Comparison of ENCODE assay signal across 10 mouse cellular contexts in the genomic region with DNA sequence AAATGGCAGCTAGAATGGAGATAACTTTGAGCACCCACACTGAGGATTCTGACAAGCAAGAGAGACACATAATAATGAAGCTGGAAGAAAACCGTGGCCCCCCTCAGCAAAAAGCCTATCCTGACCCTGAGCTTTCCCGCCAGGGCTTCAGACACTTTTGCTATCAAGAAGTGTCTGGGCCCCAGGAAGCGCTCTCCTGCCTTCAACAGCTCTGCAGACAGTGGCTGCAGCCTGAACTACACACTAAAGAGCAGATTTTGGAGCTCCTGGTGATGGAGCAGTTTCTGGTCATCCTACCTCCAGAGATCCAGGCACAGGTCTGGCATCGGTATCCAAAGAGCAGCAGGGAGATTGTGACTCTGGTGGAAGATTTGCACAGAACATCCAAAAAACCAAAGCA. TPM values are rescaled to one million over a fixed set of nuclear protein-coding genes. Genes with fewer than 3 reads are reported as not detected.
A peak's percentile ranks its signal among the peaks of the same experiment; 100 is the strongest.
DNase-seq lines count a peak whose midpoint lies in the region; ATAC-seq lines count a peak whose summit lies in the region.
"Had no signal": no experiment of that assay in that cellular context is flagged by ENCODE, and none has a peak within 500 bp of the region (broad histone marks: within the 10 kb centered on the region; RNA-seq: fewer than 3 reads in every experiment).

No protein-coding gene starts in this region.

- peak overlapping the region; percentile 91 for H3K4me3 ChIP-seq in erythroblast, embryonic 14.5 days (replicated peaks)
- peak overlapping the region; percentile 71 for H3K4me3 ChIP-seq in limb, embryonic 13.5 days
- H3K4me3 ChIP-seq in stomach, embryonic 16.5 days (replicated peaks; ENCODE audit: low read length) = peak overlapping the region; percentile 80

- no peak overlapping the region for H3K27ac ChIP-seq in limb, embryonic 13.5 days
- no peak overlapping the region for H3K27ac ChIP-seq in stomach, embryonic 16.5 days (ENCODE audit: low read length)

- ATAC-seq in erythroblast, adult 5-6 weeks (replicated peaks; ENCODE audit: low FRiP score, poor library complexity, severe bottlenecking) = no peak
- no peak for ATAC-seq in limb, embryonic 13.5 days (ENCODE audit: low FRiP score, low read depth)
- no peak for ATAC-seq in stomach, embryonic 16.5 days (ENCODE audit: insufficient read depth, low FRiP score)

- DNase-seq in thymus, postnatal 0 days (ENCODE audit: low spot score) = peak; percentile 11
- DNase-seq in thymus, postnatal 10 days (ENCODE audit: low spot score in 2 of 2) = no peak
- no peak for DNase-seq in spleen, postnatal 14 days (ENCODE audit: low spot score in 2 of 2)
- no peak for DNase-seq in gastrocnemius, postnatal 36 days

- H3K9ac ChIP-seq in limb, embryonic 13.5 days = peak overlapping the region; percentile 77
- H3K9ac ChIP-seq in stomach, embryonic 16.5 days (ENCODE audit: low read length) = peak overlapping the region; percentile 87

- WGBS in limb, embryonic 13.5 days = 73% methylated on average over 4 of the region's 4 CpGs
- 66% methylated on average over 4 of the region's 4 CpGs for WGBS in stomach, embryonic 16.5 days

- H3K4me2 ChIP-seq in limb, embryonic 13.5 days (replicated peaks) = peak overlapping the region; percentile 70
- H3K4me2 ChIP-seq in stomach, embryonic 16.5 days (ENCODE audit: low read depth, low read length) = peak overlapping the region; percentile 58

- no peaks in the 10 kb centered on the region for H3K9me3 ChIP-seq in erythroblast, embryonic 14.5 days (ENCODE audit: control insufficient read depth, low read length)
- no peaks in the 10 kb centered on the region for H3K9me3 ChIP-seq in limb, embryonic 13.5 days
- no peaks in the 10 kb centered on the region for H3K9me3 ChIP-seq in stomach, embryonic 16.5 days (replicated peaks; ENCODE audit: control insufficient read depth, low read length)

- no peaks in the 10 kb centered on the region for H3K36me3 ChIP-seq in erythroblast, embryonic 14.5 days (ENCODE audit: control insufficient read depth)
- no peaks in the 10 kb centered on the region for H3K36me3 ChIP-seq in limb, embryonic 13.5 days
- no peaks in the 10 kb centered on the region for H3K36me3 ChIP-seq in stomach, embryonic 16.5 days (ENCODE audit: control insufficient read depth, insufficient read depth, low read length)

- H3K4me1 ChIP-seq in erythroblast, embryonic 14.5 days (ENCODE audit: control insufficient read depth) = peaks cover 25% of the 10 kb centered on the region
- peaks cover 7% of the 10 kb centered on the region for H3K4me1 ChIP-seq in limb, embryonic 13.5 days
- peaks cover 7% of the 10 kb centered on the region; the same call in 1 of the 2 replicates for H3K4me1 ChIP-seq in stomach, embryonic 16.5 days (ENCODE audit: control insufficient read depth, insufficient read depth, low read length)

- intact Hi-C loops in gastrocnemius, postnatal 36 days (cut with DNase I) = loop anchor here (5.0 to 10.0 kb wide), 4 partner anchors 34 to 437 kb away; a partner anchor contains a TSS

- H3K27me3 ChIP-seq in erythroblast, embryonic 14.5 days (ENCODE audit: control insufficient read depth) = no peaks in the 10 kb centered on the region
- no peaks in the 10 kb centered on the region for H3K27me3 ChIP-seq in limb, embryonic 13.5 days
- no peaks in the 10 kb centered on the region for H3K27me3 ChIP-seq in stomach, embryonic 16.5 days (ENCODE audit: control insufficient read depth, insufficient read depth, low read length)

RNA-seq across cellular contexts. Expression of a gene that starts 0.8 kb away (rescaled TPM):
- 0.02 TPM in 1 of 2 replicates, not detected in the other for polyA plus RNA-seq in erythroblast, embryonic 14.5 days (2012)
- 0.21 TPM in 1 of 2 replicates, not detected in the other for total RNA-seq in erythroblast, adult 5-6 weeks (2015; ENCODE audit: low replicate concordance)
- total RNA-seq in erythroblast, adult 5-6 weeks (2017; ENCODE audit: low replicate concordance) = 0.28 TPM in 1 of 2 replicates, not detected in the other
- polyA plus RNA-seq in thymus, postnatal 0 days (2015; fragmentation: Nextera tagmentation; extraction: Ambion mirVana) = 0.45 and 0.47 TPM in 2 replicates
- polyA plus RNA-seq in limb, embryonic 13.5 days (2015; fragmentation: Nextera tagmentation; extraction: Ambion mirVana) = 1.6 and 1.8 TPM in 2 replicates
- polyA plus RNA-seq in stomach, embryonic 16.5 days (2015; fragmentation: Nextera tagmentation; extraction: Ambion mirVana) = 1.3 and 1.6 TPM in 2 replicates
- 1 to 10 TPM; 1.2 to 1.6 TPM for total RNA-seq in gastrocnemius, postnatal 36 days (2021)

RNA-seq across cellular contexts. Expression of a gene that starts 17.2 kb away (rescaled TPM):
- not detected in 2 replicates for polyA plus RNA-seq in erythroblast, embryonic 14.5 days (2012)
- not detected in 2 replicates for total RNA-seq in erythroblast, adult 5-6 weeks (2015; ENCODE audit: low replicate concordance)
- total RNA-seq in erythroblast, adult 5-6 weeks (2017; ENCODE audit: low replicate concordance) = 0.43 TPM in 1 of 2 replicates, not detected in the other
- polyA plus RNA-seq in thymus, postnatal 0 days (2015; fragmentation: Nextera tagmentation; extraction: Ambion mirVana) = not detected in 2 replicates
- polyA plus RNA-seq in limb, embryonic 13.5 days (2015; fragmentation: Nextera tagmentation; extraction: Ambion mirVana) = not detected in 2 replicates
- polyA plus RNA-seq in stomach, embryonic 16.5 days (2015; fragmentation: Nextera tagmentation; extraction: Ambion mirVana) = not detected in 2 replicates
- total RNA-seq in gastrocnemius, postnatal 36 days (2021) = not detected
- total RNA-seq: ES-E14; granulocyte monocyte progenitor cell, adult 5-6 weeks had no signal

RNA-seq across cellular contexts. Expression of a gene that starts 24.3 kb away (rescaled TPM):
- polyA plus RNA-seq in erythroblast, embryonic 14.5 days (2012) = 1.6 and 2.1 TPM in 2 replicates
- total RNA-seq in erythroblast, adult 5-6 weeks (2015; ENCODE audit: low replicate concordance) = 28.0 and 33.8 TPM in 2 replicates
- 22.7 and 25.8 TPM in 2 replicates for total RNA-seq in erythroblast, adult 5-6 weeks (2017; ENCODE audit: low replicate concordance)
- polyA plus RNA-seq in thymus, postnatal 0 days (2015; fragmentation: Nextera tagmentation; extraction: Ambion mirVana) = 45.9 and 48.6 TPM in 2 replicates
- polyA plus RNA-seq in limb, embryonic 13.5 days (2015; fragmentation: Nextera tagmentation; extraction: Ambion mirVana) = 55.8 and 59.1 TPM in 2 replicates
- polyA plus RNA-seq in stomach, embryonic 16.5 days (2015; fragmentation: Nextera tagmentation; extraction: Ambion mirVana) = 41.8 and 42.3 TPM in 2 replicates
- total RNA-seq in gastrocnemius, postnatal 36 days (2021) = 10 to 100 TPM; 30.5 to 33.2 TPM

RNA-seq across cellular contexts. Expression of a gene that starts 36.5 kb away (rescaled TPM):
- 0.09 TPM in 1 of 2 replicates, not detected in the other for polyA plus RNA-seq in erythroblast, embryonic 14.5 days (2012)
- total RNA-seq in erythroblast, adult 5-6 weeks (2015; ENCODE audit: low replicate concordance) = 2.7 and 9.8 TPM in 2 replicates
- total RNA-seq in erythroblast, adult 5-6 weeks (2017; ENCODE audit: low replicate concordance) = 3.7 and 4.0 TPM in 2 replicates
- polyA plus RNA-seq in thymus, postnatal 0 days (2015; fragmentation: Nextera tagmentation; extraction: Ambion mirVana) = 5.7 and 7.1 TPM in 2 replicates
- 6.1 and 6.4 TPM in 2 replicates for polyA plus RNA-seq in limb, embryonic 13.5 days (2015; fragmentation: Nextera tagmentation; extraction: Ambion mirVana)
- 7.2 and 7.5 TPM in 2 replicates for polyA plus RNA-seq in stomach, embryonic 16.5 days (2015; fragmentation: Nextera tagmentation; extraction: Ambion mirVana)
- total RNA-seq in gastrocnemius, postnatal 36 days (2021) = 1 to 10 TPM; 5.6 to 7.0 TPM

RNA-seq across cellular contexts. Expression of a gene that starts 36.6 kb away (rescaled TPM):
- not detected in 2 replicates for polyA plus RNA-seq in erythroblast, embryonic 14.5 days (2012)
- not detected in 2 replicates for total RNA-seq in erythroblast, adult 5-6 weeks (2015; ENCODE audit: low replicate concordance)
- total RNA-seq in erythroblast, adult 5-6 weeks (2017; ENCODE audit: low replicate concordance) = 0.68 TPM in 1 of 2 replicates, not detected in the other
- polyA plus RNA-seq in thymus, postnatal 0 days (2015; fragmentation: Nextera tagmentation; extraction: Ambion mirVana) = 1.7 and 3.1 TPM in 2 replicates
- polyA plus RNA-seq in limb, embryonic 13.5 days (2015; fragmentation: Nextera tagmentation; extraction: Ambion mirVana) = 4.3 and 6.2 TPM in 2 replicates
- 2.4 and 2.5 TPM in 2 replicates for polyA plus RNA-seq in stomach, embryonic 16.5 days (2015; fragmentation: Nextera tagmentation; extraction: Ambion mirVana)
- not detected for total RNA-seq in gastrocnemius, postnatal 36 days (2021)
- total RNA-seq: ES-E14 had no signal

Comparison
In these comparisons a context has a peak if more than half of its experiments do, and no peak if none do; other contexts are left out.
1. RNA of a gene that starts 24.3 kb away (polyA plus RNA-seq): 55.8 to 59.1 TPM in limb, embryonic 13.5 days, 45.9 to 48.6 TPM in thymus, postnatal 0 days and 41.8 to 42.3 TPM in stomach, embryonic 16.5 days; 1.6 to 2.1 TPM in erythroblast, embryonic 14.5 days; every median in the first group is over 10 times any median in the second.
2. Peak in every context shown above with its lines, with median percentiles within 50 percentile points of each other: H3K4me3 ChIP-seq.